In genomic region chr6:127546676-127547075, GRCm38 (mm10) we compare ENCODE assay signal across 8 mouse cellular contexts. TPM values are rescaled to one million over a fixed set of nuclear protein-coding genes. Genes with fewer than 3 reads are reported as not detected.
DNase-seq lines count a peak whose midpoint lies in the region; ATAC-seq and TF ChIP-seq lines count a peak whose summit lies in the region.

No protein-coding gene starts in this region.

- 58% methylated on average over 4 of the region's 4 CpGs for WGBS in forebrain, embryonic 15.5 days
- WGBS in forebrain, embryonic 10.5 days = 88% methylated on average over 4 of the region's 4 CpGs
- 22% methylated on average over 4 of the region's 4 CpGs for WGBS in lung, adult 2 months
- 86% methylated on average over 4 of the region's 4 CpGs for WGBS in hindbrain, embryonic 11.5 days

- ATAC-seq in forebrain, embryonic 15.5 days (replicated peaks) = 0 out of 2 replicates have a peak, but pooled peaks have one; percentile 51
- no peak for ATAC-seq in hindbrain, embryonic 11.5 days (ENCODE audit: low FRiP score)

- H3K27me3 ChIP-seq in forebrain, embryonic 15.5 days = no peaks in the 10 kb centered on the region
- H3K27me3 ChIP-seq in forebrain, embryonic 10.5 days (ENCODE audit: poor library complexity, severe bottlenecking) = peaks cover 22% of the 10 kb centered on the region
- H3K27me3 ChIP-seq in hindbrain, embryonic 11.5 days (ENCODE audit: control insufficient read depth, insufficient read depth, low read length) = no peaks in the 10 kb centered on the region

- no peaks in the 10 kb centered on the region for H3K36me3 ChIP-seq in forebrain, embryonic 15.5 days
- no peaks in the 10 kb centered on the region for H3K36me3 ChIP-seq in forebrain, embryonic 10.5 days (replicated peaks)
- H3K36me3 ChIP-seq in hindbrain, embryonic 11.5 days (ENCODE audit: control insufficient read depth, insufficient read depth, low read length) = no peaks in the 10 kb centered on the region

- H3K4me2 ChIP-seq in forebrain, embryonic 15.5 days (replicated peaks) = no peak overlapping the region
- no peak overlapping the region for H3K4me2 ChIP-seq in hindbrain, embryonic 11.5 days (replicated peaks; ENCODE audit: low read depth, low read length)

- H3K9ac ChIP-seq in forebrain, embryonic 15.5 days (replicated peaks) = no peak overlapping the region
- no peak overlapping the region for H3K9ac ChIP-seq in hindbrain, embryonic 11.5 days (ENCODE audit: low read depth, low read length)

- no peak for DNase-seq in forebrain, embryonic 10.5 days (ENCODE audit: extremely low spot score, low spot score)
- peak; percentile 84 for DNase-seq in Muller cell, postnatal 12 days (ENCODE audit: inconsistent ontology term)
- DNase-seq in heart, adult 9 months (ENCODE audit: low spot score in 2 of 2) = peak; percentile 64 to 72
- peak; percentile 52 for DNase-seq in lung, adult 2 months
- no peak for DNase-seq in hindbrain, embryonic 11.5 days (ENCODE audit: low spot score)
- no peak for DNase-seq in MN1 (ENCODE audit: low spot score)
- DNase-seq in embryo, embryonic 9.5 days (ENCODE audit: extremely low spot score) = no peak

- H3K4me1 ChIP-seq in forebrain, embryonic 15.5 days = 0 out of 2 replicates have a peak, but pooled peaks cover 5% of the 10 kb centered on the region
- 0 out of 2 replicates have a peak, but pooled peaks cover 5% of the 10 kb centered on the region for H3K4me1 ChIP-seq in forebrain, embryonic 10.5 days
- H3K4me1 ChIP-seq in lung, adult 2 months (ENCODE audit: control insufficient read depth, insufficient read depth, low read length) = peaks cover 2% of the 10 kb centered on the region; the same call in 1 of the 2 replicates
- H3K4me1 ChIP-seq in hindbrain, embryonic 11.5 days (replicated peaks; ENCODE audit: control insufficient read depth, insufficient read depth, low read length) = no peaks in the 10 kb centered on the region

- TF ChIP-seq POLR2A in lung, adult 2 months (IDR thresholded peaks at IDR 0.05; ENCODE audit: borderline replicate concordance, extremely low read depth, low read depth, low read length) = no peak

- H3K9me3 ChIP-seq in forebrain, embryonic 15.5 days = no peaks in the 10 kb centered on the region
- H3K9me3 ChIP-seq in forebrain, embryonic 10.5 days = no peaks in the 10 kb centered on the region
- H3K9me3 ChIP-seq in hindbrain, embryonic 11.5 days (ENCODE audit: control insufficient read depth, low read length) = no peaks in the 10 kb centered on the region

- H3K27ac ChIP-seq in forebrain, embryonic 15.5 days (replicated peaks) = 0 out of 2 replicates have a peak overlapping the region, but pooled peaks have one; percentile 1
- no peak overlapping the region for H3K27ac ChIP-seq in forebrain, embryonic 10.5 days
- H3K27ac ChIP-seq in hindbrain, embryonic 11.5 days (ENCODE audit: low read depth, low read length) = no peak overlapping the region

- no peak overlapping the region for H3K4me3 ChIP-seq in forebrain, embryonic 15.5 days
- H3K4me3 ChIP-seq in forebrain, embryonic 10.5 days = no peak overlapping the region
- H3K4me3 ChIP-seq in lung, adult 2 months (replicated peaks; ENCODE audit: extremely low read depth, low read depth, low read length) = no peak overlapping the region
- no peak overlapping the region for H3K4me3 ChIP-seq in hindbrain, embryonic 11.5 days (ENCODE audit: low read depth, low read length)

- no peak for TF ChIP-seq CTCF in lung, adult 2 months (IDR thresholded peaks at IDR 0.05; ENCODE audit: insufficient read depth, low read length)

RNA-seq across cellular contexts. Expression of gene Cracr2a, which starts 14.5 kb away (rescaled TPM):
- 0.13 and 0.31 TPM in 2 replicates for polyA plus RNA-seq in forebrain, embryonic 15.5 days (2015; fragmentation: Nextera tagmentation; extraction: Ambion mirVana)
- polyA plus RNA-seq in forebrain, embryonic 10.5 days (2016; fragmentation: Nextera tagmentation; extraction: Ambion mirVana) = 0.73 and 0.86 TPM in 2 replicates
- 10.2 and 12.7 TPM in 2 replicates for polyA plus RNA-seq in lung, adult 2 months (2012; rRNA removed)
- polyA plus RNA-seq in hindbrain, embryonic 11.5 days (2014; fragmentation: Nextera tagmentation; extraction: Ambion mirVana) = 0.83 and 1.2 TPM in 2 replicates

Comparison
In these comparisons a context has a peak if more than half of its experiments do, and no peak if none do; other contexts are left out.
1. DNase-seq: peak in Muller cell, postnatal 12 days (single experiment), heart, adult 9 months (2 of 2) and lung, adult 2 months (single experiment); none in forebrain, embryonic 10.5 days (single experiment), hindbrain, embryonic 11.5 days (single experiment), MN1 (single experiment) and embryo, embryonic 9.5 days (single experiment).